Mouse (Mus musculus) kidney, postnatal 0 days (tissue): ENCODE data around the gene Plekhh2. TPM values are rescaled to one million over a fixed set of nuclear protein-coding genes. Genes with fewer than 3 reads are reported as not detected.

ENCODE experiments used
- ATAC-seq: fragments of 200-750 bp; cut with Nextera tagmentation; replicated peaks from 2 replicates; pipeline ENCODE4 v1.8.0; 2017; ENCODE audit warnings: low read depth, moderate number of reproducible peaks, moderate TSS enrichment, moderate library complexity; ENCODE audit not compliant: low FRiP score
- DNase-seq: peaks from one replicate; pipeline ENCODE4 v3.0.0-alpha.2; 2016; ENCODE audit warnings: low spot score
- H3K27ac ChIP-seq: fragments of 300-500 bp; sonication (generic); 2 replicates; pipeline ENCODE4 v1.5.1; 2014; ENCODE audit warnings: mild to moderate bottlenecking
- H3K27me3 ChIP-seq: fragments of 300-500 bp; sonication (generic); 2 replicates; pipeline ENCODE4 v1.6.1; 2014; ENCODE audit warnings: low read length, mixed read lengths; ENCODE audit not compliant: insufficient read depth
- H3K36me3 ChIP-seq: fragments of 300-500 bp; sonication (generic); 2 replicates; pipeline ENCODE4 v1.6.1; 2014; ENCODE audit warnings: low read length, mixed read lengths; ENCODE audit not compliant: insufficient read depth
- H3K4me1 ChIP-seq: fragments of 300-500 bp; sonication (generic); replicated peaks from 2 replicates; pipeline ENCODE4 v1.6.1; 2014; ENCODE audit warnings: antibody characterized with exemption, low read length, mixed read lengths; ENCODE audit not compliant: insufficient read depth
- H3K4me2 ChIP-seq: fragments of 300-500 bp; sonication (generic); 2 replicates; pipeline ENCODE4 v1.6.1; 2014; ENCODE audit warnings: mild to moderate bottlenecking, low read length, moderate library complexity, mixed read lengths
- H3K4me3 ChIP-seq: fragments of 300-500 bp; sonication (generic); replicated peaks from 2 replicates; pipeline ENCODE4 v1.5.1; 2014; ENCODE audit warnings: low read depth, low read length
- H3K9ac ChIP-seq: fragments of 300-500 bp; sonication (generic); 2 replicates; pipeline ENCODE4 v1.6.1; 2014; ENCODE audit warnings: low read depth, low read length
- H3K9me3 ChIP-seq: fragments of 300-500 bp; sonication (generic); replicated peaks from 2 replicates; pipeline ENCODE4 v1.6.1; 2016; ENCODE audit warnings: low read length, inconsistent platforms, mixed read lengths
- CTCF ChIP-seq: IDR thresholded peaks from 2 replicates; pipeline ENCODE4 v1.5.1; 2016; ENCODE audit warnings: antibody characterized with exemption, low read depth, mild to moderate bottlenecking, moderate library complexity
- WGBS: fragments of 180-500 bp; shearing (Covaris S2); extraction: QIAGEN DNeasy Blood & Tissue Kit; methylation state at CpG from one replicate; pipeline ENCODE4 v1.1.7; 2014; 5-methylcytosine and 5-hydroxymethylcytosine counted together
- polyA plus RNA-seq: library from polyadenylated mRNA; unstranded; fragments of >200 nt; fragmentation: Nextera tagmentation; extraction: Ambion mirVana; gene quantifications from 2 replicates; pipeline ENCODE4 v1.2.1, GENCODE M21; 2015

The Plekhh2 gene
- 6.1 and 6.6 TPM in 2 replicates for polyA plus RNA-seq

DNA sequence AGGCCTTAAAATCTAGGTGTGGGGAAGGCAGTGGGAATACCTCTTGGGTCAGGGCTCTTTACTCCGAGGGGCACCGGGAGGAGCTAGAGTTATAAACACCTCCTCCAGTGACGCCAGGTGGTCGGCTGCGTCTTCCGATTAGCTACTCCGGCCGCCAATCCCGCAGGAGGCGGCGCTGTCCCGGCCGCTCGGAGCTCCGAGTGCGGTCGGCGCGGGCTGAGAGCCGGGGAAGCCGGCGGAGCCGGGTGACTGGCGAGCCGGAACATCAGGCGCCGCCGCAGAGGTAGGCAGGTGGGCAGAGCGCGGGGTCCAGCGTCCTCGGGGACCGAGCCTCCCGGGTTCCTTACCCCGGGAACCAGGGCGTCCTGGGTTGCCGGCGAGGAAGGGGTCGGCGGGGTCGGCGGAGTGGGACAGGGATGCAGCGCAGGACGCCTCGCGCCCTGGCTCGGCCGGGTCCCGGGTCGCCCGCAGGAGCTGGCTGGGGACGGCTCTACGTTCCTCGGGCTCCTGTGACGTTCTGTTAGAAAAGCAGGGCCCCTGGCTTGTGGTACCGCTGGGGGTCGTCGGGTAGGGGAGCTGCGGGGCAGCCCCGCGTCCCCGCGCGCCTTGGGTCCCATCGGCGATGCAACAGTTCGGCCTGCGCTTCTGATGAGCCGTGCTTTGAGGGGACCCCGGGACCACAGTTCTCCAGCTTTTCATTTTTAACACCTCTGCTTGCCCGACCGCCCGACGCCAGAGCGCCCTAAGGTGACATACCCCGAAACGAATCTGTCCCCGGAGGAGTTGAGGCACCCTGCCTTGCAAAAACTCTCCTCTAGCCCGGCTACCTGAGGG lies at the start of gene Plekhh2:
Gene Plekhh2 (plus strand): TSS at position 214 of the 834 bp plus-strand sequence.
- TF ChIP-seq CTCF: peak; percentile 47
- under 1% methylated on average over 79 of the region's 79 CpGs for WGBS

DNA sequence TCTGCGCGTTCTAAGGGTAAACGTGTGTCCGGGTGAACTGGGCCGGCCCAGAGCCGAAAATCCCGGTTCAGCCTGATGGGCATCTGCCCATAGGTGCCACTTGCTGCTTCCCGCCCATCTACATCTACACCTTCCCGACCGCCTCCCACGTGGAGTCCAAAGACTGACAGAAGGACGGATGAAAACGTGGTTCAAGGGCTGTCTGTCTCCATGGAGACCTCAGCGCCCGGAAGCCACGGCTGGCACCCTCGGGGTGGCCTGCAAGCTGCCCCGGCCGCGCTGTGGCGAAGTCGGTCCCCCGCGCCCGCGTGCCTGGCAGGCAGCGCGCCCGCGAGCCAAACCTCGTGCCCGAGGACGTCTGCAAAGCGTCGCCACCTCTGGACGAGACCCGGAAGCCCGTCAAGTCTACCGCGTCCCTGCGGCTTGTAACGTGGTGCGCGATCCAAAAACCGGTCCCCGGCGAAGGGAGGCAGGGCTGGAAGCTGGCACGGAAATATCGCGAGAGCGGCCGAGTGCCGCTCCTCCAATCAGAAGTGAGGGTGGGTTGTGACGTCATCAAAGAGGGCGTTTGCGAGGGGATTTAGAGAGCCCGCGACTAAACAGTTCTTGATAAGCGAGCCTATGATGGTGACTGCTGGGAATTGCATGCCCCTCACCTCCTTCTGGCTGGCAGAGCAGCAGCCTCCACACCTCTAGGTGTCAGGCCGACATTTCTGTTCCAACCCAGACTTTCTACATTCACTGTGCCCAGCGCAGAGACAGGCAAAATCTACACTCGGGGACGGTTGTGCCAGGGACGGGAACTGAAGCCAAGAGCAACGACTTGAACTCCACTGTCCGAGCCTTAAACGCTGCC lies 45.7 kb upstream of the Plekhh2 start, which contains the start of gene Thada:
Gene Thada (minus strand): TSS at position 453 of the 856 bp plus-strand sequence.
- Histone ChIP-seq H3K4me1 (no peaks in the 10 kb centered on the region), H3K9me3 (no peaks in the 10 kb centered on the region), H3K4me3 (peak within 1 kb of the TSS; percentile 54), H3K4me2 (peak within 1 kb of the TSS; percentile 63), H3K27me3 (no peaks in the 10 kb centered on the region), H3K9ac (peak within 1 kb of the TSS; percentile 63), H3K27ac (peak within 1 kb of the TSS; percentile 61), H3K36me3 (no peaks in the 10 kb centered on the region)
- under 1% methylated on average over 67 of the region's 67 CpGs for WGBS
- ATAC-seq (peak; percentile 94), DNase-seq (peak; percentile 98)
- peak; percentile 38; the same call in 1 of the 2 replicates for TF ChIP-seq CTCF

More for the DNA sequence above, at the start of gene Plekhh2:
- Histone ChIP-seq H3K9me3 (no peaks in the 10 kb centered on the region), H3K27ac (peak within 1 kb of the TSS; percentile 81), H3K4me3 (peak within 1 kb of the TSS; percentile 72), H3K27me3 (no peaks in the 10 kb centered on the region), H3K36me3 (no peaks in the 10 kb centered on the region), H3K4me1 (0 out of 2 replicates have a peak, but pooled peaks cover 4% of the 10 kb centered on the region), H3K9ac (peak within 1 kb of the TSS; percentile 88), H3K4me2 (peak within 1 kb of the TSS; percentile 90)
- peak; percentile 88 for ATAC-seq
- DNase-seq: peak; percentile 90

GRCm38 (mm10) chr17:84474312-84474711 lies 37.4 kb upstream of the Plekhh2 start:
- no peak overlapping the region for H3K27ac ChIP-seq
- 49% methylated on average over 4 of the region's 4 CpGs for WGBS

DNA sequence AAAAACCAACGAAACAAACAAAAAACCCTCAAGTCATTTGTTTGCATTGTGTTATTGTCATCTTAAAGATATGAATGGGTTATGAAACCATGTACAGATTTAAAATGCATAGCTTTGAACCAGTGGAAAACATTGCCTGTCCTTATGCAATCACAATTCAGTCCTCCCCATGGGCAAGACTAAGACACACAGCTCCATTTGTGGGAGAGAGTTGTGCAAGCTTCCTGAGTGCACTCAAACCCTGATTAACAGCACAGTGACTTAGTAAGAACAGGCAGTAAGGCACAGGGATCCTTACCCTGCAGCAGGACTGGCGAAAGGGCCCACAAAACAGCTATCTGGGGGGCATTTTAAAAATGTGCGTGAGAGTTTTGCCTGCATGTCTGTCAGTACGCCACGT lies 34.5 kb upstream of the Plekhh2 start:
- no peak for TF ChIP-seq CTCF
- Histone ChIP-seq H3K4me1 (no peaks in the 10 kb centered on the region), H3K36me3 (no peaks in the 10 kb centered on the region), H3K27me3 (no peaks in the 10 kb centered on the region), H3K9me3 (no peaks in the 10 kb centered on the region), H3K9ac (no peak overlapping the region), H3K4me2 (no peak overlapping the region), H3K27ac (no peak overlapping the region), H3K4me3 (no peak overlapping the region)
- no peak for ATAC-seq
- no peak for DNase-seq
- WGBS: 94% methylated on average over 5 of the region's 5 CpGs

More at GRCm38 (mm10) chr17:84474312-84474711, 37.4 kb upstream of the Plekhh2 start:
- Histone ChIP-seq H3K27me3 (no peaks in the 10 kb centered on the region), H3K9ac (no peak overlapping the region), H3K9me3 (no peaks in the 10 kb centered on the region), H3K4me1 (no peaks in the 10 kb centered on the region), H3K4me2 (no peak overlapping the region), H3K4me3 (no peak overlapping the region), H3K36me3 (no peaks in the 10 kb centered on the region)
- peak; percentile 73 for DNase-seq
- ATAC-seq: no peak
- TF ChIP-seq CTCF: peak; percentile 72

DNA sequence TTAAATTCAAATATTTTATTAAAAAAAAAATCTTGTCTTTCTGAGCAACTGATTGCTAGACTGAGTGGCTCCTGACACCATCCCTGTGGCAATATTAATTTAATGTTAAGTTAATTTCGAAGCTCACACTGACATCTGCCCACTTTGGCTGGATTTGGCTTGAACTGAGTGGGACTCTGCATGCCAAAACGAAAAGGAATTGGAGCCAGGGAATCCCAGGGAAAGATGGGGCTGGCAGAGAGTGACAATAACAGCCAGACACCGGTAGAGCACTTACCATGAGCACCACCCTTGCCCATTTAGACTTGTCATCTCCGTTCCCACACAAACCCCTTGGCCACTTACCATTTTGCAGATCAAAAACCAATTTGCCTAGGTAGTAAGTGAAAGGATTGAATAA lies 33.4 kb upstream of the Plekhh2 start:
- Histone ChIP-seq H3K4me3 (no peak overlapping the region), H3K27me3 (no peaks in the 10 kb centered on the region), H3K36me3 (no peaks in the 10 kb centered on the region), H3K4me1 (no peaks in the 10 kb centered on the region), H3K9me3 (no peaks in the 10 kb centered on the region), H3K4me2 (no peak overlapping the region), H3K27ac (no peak overlapping the region), H3K9ac (no peak overlapping the region)
- no peak for TF ChIP-seq CTCF
- no peak for DNase-seq
- WGBS: 81% methylated on average over 4 of the region's 4 CpGs
- ATAC-seq: no peak
